Mouse (Mus musculus) brain, embryonic 18.5 days (tissue): ENCODE results near the gene Tbr1.
A peak's percentile ranks its signal among the peaks of the same experiment; 100 is the strongest.

Experiments
- DNase-seq: peaks from one replicate; pipeline ENCODE4 v3.0.0-alpha.2; 2012; ENCODE audit warnings: low read depth, low spot score

Gene Tbr1

GRCm38 (mm10) chr2:61802656-61803251 lies at the start of gene Tbr1:
TSS of gene Tbr1 (plus strand) at chr2:61802930.
- DNase-seq: no peak

DNA sequence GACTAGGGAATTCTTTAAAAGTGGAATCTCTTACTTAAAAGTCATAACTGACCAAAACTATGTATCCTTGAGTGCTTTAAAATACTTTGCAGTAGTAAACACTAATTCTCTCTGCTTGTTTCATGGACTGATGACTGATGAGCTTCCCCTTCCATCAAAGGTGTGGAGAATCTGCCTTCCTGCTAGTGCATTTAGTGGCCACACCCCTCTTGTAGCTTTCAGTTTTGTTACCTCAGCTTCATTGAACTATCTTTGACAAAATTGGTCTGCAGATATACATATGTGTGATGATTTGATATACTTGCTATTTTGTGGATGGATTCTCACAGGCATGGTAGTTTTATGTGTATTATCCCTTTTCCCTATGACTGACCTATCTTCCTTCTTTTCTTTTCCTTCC lies 47.7 kb upstream of the Tbr1 start:
- no peak for DNase-seq

DNA sequence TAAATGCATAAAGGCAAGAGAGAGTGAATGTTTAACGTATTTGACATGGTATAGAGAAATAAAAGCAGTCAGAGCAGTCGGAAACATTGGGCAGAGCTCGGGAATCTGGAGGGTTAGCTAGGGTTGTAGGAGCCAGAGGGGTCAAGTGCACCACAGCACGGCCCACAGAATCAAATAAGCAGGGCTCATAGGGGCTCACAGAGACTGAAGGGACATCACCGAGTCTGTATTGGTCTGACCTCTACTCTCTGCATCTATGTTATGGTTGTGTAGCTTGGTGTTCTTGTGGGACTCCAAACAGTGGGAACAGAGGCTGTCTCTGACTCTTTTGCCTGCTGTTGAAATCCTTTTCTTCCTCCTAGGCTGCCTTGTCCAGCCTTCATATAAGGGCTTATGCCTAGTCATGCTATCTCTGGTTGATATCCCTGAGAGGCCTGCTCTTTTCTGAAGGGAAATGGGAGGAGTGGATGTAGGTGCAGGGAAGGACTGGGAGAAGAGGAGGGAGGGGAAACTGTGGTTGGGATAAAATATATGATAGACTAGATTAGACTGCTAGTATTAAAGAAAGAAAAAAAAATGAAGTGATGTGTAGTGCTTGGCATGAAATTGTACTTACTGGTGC lies 43.4 kb upstream of the Tbr1 start:
- no peak for DNase-seq

DNA sequence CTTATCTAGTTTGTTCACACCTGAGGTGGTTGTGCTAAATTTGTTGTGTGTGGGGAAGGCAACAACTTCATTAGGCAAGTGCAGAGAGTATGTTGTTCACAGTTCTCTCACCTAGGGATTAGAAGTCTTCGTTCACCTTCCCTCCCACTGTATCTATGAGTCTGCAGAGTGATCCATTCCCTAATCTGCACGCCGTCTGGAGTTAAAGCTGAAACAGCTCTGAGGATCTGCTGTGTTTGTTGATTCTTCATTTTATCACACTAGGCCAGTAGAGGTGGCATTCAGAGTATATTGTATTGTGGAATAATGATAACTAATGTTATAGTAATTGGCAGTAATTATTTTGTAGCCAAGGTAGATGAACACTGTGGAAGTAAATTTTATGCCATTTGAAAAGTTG lies 42.7 kb upstream of the Tbr1 start:
- DNase-seq: no peak

GRCm38 (mm10) chr2:61764470-61765105 lies 38.1 kb upstream of the Tbr1 start:
- no peak for DNase-seq

- peak; percentile 24 for DNase-seq
These were observed 37.2 kb upstream of the Tbr1 start for GRCm38 (mm10) chr2:61765526-61765925.

DNA sequence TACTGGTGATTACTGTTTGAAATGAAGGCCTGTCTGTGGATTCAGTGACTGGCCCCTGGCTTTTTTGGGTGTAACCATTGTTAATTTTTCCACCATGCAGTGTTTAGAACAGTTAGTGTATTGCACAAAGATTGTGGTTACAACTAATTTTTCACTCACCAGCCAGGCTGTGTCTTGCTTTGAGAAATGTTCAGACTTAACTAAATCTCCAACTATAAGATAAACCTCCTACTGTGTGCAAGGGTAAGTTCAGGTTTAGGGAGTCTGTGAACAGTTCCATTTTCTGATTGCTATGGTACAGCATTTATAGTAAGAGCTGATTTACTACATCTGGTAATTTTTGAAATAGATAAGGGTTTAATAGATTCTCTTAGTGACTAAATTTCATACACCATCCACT lies 21.9 kb upstream of the Tbr1 start:
- DNase-seq: no peak

- no peak for DNase-seq
These were observed 7.8 kb upstream of the Tbr1 start for GRCm38 (mm10) chr2:61794960-61795359.

- DNase-seq: no peak
These were observed 4.7 kb upstream of the Tbr1 start for GRCm38 (mm10) chr2:61798048-61798447.

DNA sequence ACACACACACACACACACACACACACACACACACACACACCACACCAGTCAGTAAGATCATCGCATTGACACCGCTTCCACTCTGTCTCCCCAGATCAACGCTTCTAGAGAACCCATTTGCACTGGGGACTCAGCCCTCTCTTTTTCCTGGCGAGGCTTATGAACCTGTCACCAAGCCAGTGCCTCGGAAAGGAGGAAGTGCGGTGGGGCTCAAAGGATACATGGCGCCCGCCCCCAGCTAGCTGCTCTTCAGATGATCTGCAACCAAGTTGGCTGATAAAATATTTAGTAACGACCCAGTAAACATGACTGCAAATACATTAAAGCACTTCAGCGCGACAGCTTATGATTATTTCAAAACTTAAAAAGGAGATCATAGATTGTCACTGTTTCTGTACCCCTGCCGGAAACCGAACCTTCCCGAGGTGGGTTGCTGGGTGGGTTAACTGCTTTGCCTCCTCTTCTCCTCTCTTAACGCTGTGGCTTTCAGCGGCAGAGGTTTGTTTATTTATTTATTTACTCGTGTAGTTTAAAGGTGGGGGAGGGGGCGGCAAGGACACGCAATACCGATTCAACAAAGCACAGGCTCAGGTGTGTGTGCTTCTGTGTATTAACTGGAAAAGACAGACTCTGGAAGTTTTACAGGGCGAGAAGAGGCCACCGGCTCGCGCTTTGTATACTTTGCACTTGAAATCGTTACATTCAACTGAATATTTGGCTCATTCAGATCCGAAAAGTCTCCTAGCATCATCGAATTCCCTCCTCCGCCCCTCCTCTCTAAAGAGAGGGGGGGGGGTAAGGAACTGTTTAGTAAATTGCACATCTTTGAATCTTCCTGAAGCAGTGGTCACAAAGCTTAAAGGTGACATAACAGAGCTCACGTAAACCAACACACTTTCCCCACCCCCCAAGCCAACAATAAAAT lies 975 bp downstream of the Tbr1 start:
- DNase-seq: no peak

DNA sequence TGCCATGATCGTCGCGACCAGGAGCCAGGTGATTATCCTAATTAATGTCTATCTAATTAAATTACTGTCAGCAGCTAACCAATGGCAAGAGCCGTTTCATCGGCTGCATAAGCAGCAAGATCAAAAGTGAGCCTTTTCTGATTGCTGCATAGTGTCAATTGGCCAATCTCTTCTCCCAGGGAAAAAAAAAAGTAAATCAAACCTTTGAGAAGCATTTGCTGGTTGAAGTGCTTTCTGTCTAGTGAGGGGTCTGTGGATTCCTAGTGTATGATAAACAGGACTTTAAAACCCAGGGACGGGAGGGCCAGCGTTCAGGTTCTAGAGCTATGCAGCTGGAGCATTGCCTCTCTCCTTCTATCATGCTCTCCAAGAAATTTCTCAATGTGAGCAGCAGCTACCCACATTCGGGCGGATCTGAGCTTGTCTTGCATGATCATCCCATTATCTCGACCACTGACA lies 1.7 kb downstream of the Tbr1 start:
- no peak for DNase-seq

DNA sequence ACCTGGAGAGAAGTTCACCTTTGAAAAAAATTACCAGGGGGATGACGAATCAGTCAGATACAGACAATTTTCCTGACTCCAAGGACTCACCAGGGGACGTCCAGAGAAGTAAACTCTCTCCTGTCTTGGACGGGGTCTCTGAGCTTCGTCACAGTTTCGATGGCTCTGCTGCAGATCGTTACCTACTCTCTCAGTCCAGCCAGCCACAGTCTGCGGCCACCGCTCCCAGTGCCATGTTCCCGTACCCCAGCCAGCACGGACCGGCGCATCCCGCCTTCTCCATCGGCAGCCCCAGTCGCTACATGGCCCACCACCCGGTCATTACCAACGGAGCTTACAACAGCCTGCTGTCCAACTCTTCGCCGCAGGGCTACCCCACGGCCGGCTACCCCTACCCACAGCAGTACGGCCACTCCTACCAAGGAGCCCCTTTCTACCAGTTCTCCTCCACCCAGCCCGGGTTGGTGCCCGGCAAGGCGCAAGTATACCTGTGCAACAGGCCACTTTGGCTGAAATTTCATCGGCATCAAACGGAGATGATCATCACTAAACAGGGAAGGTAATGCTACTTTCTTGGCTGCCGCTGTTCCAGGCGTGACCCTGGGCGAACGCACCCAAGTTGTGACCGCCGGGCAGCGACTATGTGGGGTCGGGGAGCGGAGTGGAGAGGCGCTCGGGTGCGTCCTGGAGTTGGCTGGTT lies 2.3 kb downstream of the Tbr1 start:
- DNase-seq: no peak

DNA sequence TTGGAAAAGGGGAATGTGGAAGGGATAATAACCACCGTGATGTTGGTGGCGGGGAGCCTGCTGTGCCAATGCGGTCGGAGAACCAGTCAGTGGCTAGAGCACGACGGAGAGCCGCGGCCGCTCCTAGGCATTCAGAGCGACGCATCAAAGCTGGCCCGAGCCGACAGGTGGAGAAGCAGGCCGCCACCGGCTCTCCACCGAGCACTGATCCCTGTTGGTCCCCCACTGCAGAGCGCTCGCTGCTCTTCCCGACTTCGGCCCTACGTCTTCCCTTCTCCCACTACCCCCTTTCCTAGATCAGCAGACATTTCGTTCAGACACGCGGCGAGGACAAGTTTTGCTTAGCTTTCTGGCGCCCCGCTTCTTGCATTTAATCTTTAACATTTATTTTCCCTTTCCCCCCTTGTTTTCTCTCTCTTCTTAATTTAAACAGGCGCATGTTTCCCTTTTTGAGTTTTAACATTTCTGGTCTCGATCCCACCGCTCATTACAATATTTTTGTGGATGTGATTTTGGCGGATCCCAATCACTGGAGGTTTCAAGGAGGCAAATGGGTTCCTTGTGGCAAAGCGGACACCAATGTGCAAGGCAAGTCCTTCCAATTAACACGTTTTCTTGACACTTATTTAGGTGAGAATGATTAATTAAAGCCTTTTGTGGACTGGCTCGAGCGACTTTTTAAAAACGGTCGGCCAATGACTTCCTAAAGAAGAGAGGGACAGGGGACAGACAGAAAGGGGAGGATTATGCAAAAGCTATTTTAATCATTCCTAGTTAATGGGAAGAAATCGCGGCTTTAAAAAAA lies 3.0 kb downstream of the Tbr1 start:
- no peak for DNase-seq

DNA sequence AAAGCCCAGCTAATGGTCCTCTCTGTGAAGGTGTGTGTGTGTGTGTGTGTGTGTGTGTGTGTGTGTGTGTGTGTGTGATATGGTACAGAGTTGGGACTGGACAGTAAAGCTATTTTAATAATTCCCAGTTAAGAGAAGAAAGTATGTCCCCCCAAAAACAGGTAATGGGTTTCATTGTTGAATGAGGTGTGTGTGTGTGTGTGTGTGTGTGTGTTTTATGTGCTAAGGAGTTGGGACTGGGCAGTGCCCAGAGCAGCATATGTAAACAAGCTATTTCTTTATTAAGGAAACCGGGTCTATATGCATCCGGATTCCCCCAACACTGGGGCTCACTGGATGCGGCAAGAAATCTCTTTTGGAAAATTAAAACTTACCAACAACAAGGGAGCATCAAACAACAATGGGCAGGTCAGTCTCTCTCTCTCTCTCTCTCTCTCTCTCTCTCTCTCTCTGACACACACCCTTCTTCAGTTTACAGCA lies 3.7 kb downstream of the Tbr1 start:
- DNase-seq: no peak

GRCm38 (mm10) chr2:61807151-61807550 lies 4.4 kb downstream of the Tbr1 start:
- DNase-seq: no peak

DNA sequence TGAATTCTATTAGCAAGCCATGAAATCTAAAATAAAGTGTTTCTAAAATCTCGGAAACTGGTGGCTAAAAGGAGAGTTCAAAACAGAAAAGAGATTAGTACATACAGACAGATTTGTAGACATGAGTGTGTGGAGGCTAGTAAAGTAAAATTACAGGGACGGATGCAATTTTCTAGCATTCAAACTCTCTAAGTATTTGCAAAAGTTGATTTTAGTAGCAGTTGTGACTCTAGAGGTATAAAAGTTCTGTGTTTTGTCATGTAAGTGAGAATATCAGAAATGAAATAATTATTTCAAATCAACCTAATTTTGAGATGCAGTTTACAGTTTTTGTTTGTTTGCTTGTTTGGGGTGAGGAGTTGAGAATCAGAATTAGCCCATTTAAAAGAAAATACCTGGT lies 5.1 kb downstream of the Tbr1 start:
- DNase-seq: no peak

GRCm38 (mm10) chr2:61808776-61809175 lies 6.0 kb downstream of the Tbr1 start:
- no peak for DNase-seq

DNA sequence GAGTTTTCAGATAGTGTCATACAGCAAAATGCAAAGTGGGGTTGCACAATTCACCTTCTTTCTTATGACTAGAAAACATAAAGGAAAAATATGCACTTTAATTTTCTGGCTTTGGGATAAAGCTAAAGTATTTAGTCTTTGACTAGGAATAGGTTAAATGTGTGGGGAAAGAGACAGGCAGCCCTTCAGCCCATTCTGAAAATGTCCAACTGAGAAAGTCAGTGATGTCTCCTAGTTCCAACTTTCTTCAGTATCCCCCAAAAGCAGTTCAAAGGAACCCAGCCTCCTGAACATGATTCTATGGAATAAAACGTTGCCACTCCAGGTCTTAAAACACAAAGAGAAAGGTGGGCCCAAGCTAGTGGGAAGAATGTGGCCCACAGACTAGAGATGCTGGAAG lies 6.7 kb downstream of the Tbr1 start:
- no peak for DNase-seq

DNA sequence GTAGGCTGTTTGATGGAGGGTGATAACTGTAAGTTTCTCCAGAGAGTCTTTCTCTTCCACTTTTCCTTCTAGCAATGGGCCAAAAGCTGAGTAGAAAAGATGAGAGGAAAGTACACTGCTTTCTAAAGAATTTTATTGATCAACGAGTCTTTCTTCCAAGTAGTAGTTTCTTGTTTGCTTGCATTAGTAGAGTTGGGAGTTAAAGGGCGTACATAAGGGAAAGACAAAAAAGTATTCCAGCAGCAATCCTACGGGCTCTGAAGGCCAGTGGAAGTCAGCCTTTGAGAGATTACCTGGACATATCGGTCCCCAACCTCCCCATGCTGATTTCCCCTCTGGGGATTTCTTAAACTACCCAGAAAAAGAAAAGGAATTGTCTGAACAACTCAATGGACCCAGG lies 8.0 kb downstream of the Tbr1 start:
- DNase-seq: no peak

DNA sequence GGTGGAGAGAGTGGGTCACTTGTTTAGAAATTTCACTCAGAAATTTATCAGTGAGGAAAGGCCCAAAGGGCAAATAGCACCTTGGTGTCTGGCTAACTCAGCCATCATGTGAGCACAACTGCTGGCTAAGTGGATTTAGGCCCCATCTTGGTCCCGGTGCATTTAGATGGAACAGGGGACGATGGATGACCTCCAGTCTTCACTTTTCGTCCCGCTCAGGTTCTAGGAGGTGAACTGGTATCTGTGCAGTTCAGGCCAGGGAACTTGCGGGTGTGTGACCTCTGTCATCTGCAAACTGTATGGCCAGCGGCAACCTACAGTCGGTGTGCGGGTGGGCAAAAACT lies 8.4 kb downstream of the Tbr1 start:
- no peak for DNase-seq
